Mouse (Mus musculus) MEL (cell line): ENCODE results near the gene Napsa. TPM values are rescaled to one million over a fixed set of nuclear protein-coding genes. Genes with fewer than 3 reads are reported as not detected.

ENCODE experiments used
- DNase-seq: peaks from one replicate; pipeline ENCODE4 v3.0.0; 2011; ENCODE audit warnings: low read depth, low spot score
- H3K27ac ChIP-seq: 2 replicates; pipeline ENCODE4 v1.5.1; 2012; ENCODE audit warnings: low read depth, mild to moderate bottlenecking, control low read depth, low read length, moderate library complexity; ENCODE audit not compliant: control insufficient read depth
- H3K27me3 ChIP-seq, 2 experiments: fragments of 150-350 bp in 1 of 2; sonication (generic) in 1 of 2; 2 replicates each; pipeline ENCODE4 v1.6.1; 2012; ENCODE audit warnings: low read length in 2 of 2, mild to moderate bottlenecking in 2 of 2, improper control_type of control experiment in 1 of 2, moderate library complexity in 1 of 2; ENCODE audit not compliant: insufficient read depth in 2 of 2, control insufficient read depth in 1 of 2
- H3K36me3 ChIP-seq, 2 experiments: 2 replicates each; pipeline ENCODE4 v1.6.1; 2012 to 2014; ENCODE audit warnings: low read length in 2 of 2, improper control_type of control experiment in 1 of 2, inconsistent platforms in 1 of 2, mild to moderate bottlenecking in 1 of 2; ENCODE audit not compliant: insufficient read depth in 2 of 2, control insufficient read depth in 1 of 2
- H3K4me1 ChIP-seq, 2 experiments: fragments of 150-350 bp in 1 of 2; sonication (generic) in 1 of 2; 2 replicates each; pipeline ENCODE4 v1.6.1; 2012; ENCODE audit warnings: low read length in 2 of 2, improper control_type of control experiment in 1 of 2, mild to moderate bottlenecking in 1 of 2; ENCODE audit not compliant: insufficient read depth in 2 of 2, control insufficient read depth in 1 of 2
- H3K4me3 ChIP-seq, 2 experiments: fragments of 150-350 bp in 1 of 2; sonication (generic) in 1 of 2; 2 replicates each; pipeline ENCODE4 v1.5.1; 2012; ENCODE audit warnings: low read depth in 2 of 2, low read length in 2 of 2, mild to moderate bottlenecking in 2 of 2, moderate library complexity in 2 of 2, control low read depth in 1 of 2, improper control_type of control experiment in 1 of 2; ENCODE audit not compliant: control insufficient read depth in 1 of 2, insufficient read depth in 1 of 2
- H3K79me2 ChIP-seq: 2 replicates; pipeline ENCODE4 v1.6.1; 2012; ENCODE audit warnings: mild to moderate bottlenecking, low read length, moderate library complexity; ENCODE audit not compliant: control insufficient read depth, poor library complexity, insufficient read depth
- H3K9ac ChIP-seq: 2 replicates; pipeline ENCODE4 v1.6.1; 2012; ENCODE audit warnings: low read depth, mild to moderate bottlenecking, control low read depth, low read length, moderate library complexity; ENCODE audit not compliant: control insufficient read depth, poor library complexity, severe bottlenecking
- H3K9me3 ChIP-seq: fragments of 150-350 bp; sonication (generic); replicated peaks from 2 replicates; pipeline ENCODE4 v1.6.1; 2012; ENCODE audit warnings: mild to moderate bottlenecking, low read length, improper control_type of control experiment, moderate library complexity; ENCODE audit not compliant: insufficient read depth
- CHD1 ChIP-seq: IDR thresholded peaks from 2 replicates; pipeline ENCODE4 v1.6.1; 2012; ENCODE audit warnings: low read depth, mild to moderate bottlenecking, inconsistent platforms, low read length, improper control_type of control experiment
- CTCF ChIP-seq, 3 experiments: IDR thresholded peaks in 2 of 3; conservative IDR thresholded peaks in 1 of 3; 2 replicates each; pipeline ENCODE4 v1.5.1; 2011 to 2012; ENCODE audit warnings: low read length in 3 of 3, low read depth in 2 of 3, mild to moderate bottlenecking in 2 of 3, improper control_type of control experiment in 1 of 3, inconsistent platforms in 1 of 3, mixed read lengths in 1 of 3, moderate library complexity in 1 of 3; ENCODE audit not compliant: control insufficient read depth in 1 of 3, insufficient read depth in 1 of 3, poor library complexity in 1 of 3, severe bottlenecking in 1 of 3
- E2F4 ChIP-seq: IDR thresholded peaks from 2 replicates; pipeline ENCODE4 v1.6.1; 2011; ENCODE audit warnings: low read depth, low read length, improper control_type of control experiment, borderline replicate concordance
- EP300 ChIP-seq, 2 experiments: IDR thresholded peaks; 2 replicates each; pipeline ENCODE4 v1.6.1; 2011; ENCODE audit warnings: improper control_type of control experiment in 2 of 2, low read length in 2 of 2, low read depth in 1 of 2, mild to moderate bottlenecking in 1 of 2
- ETS1 ChIP-seq: IDR thresholded peaks from 2 replicates; pipeline ENCODE4 v1.6.1; 2012; ENCODE audit warnings: low read depth, mild to moderate bottlenecking, inconsistent platforms, low read length, improper control_type of control experiment, moderate library complexity
- GABPA ChIP-seq: IDR thresholded peaks from 2 replicates; pipeline ENCODE4 v1.6.1; 2012; ENCODE audit warnings: low read depth, mild to moderate bottlenecking, inconsistent platforms, low read length, improper control_type of control experiment, moderate library complexity
- GATA1 ChIP-seq: IDR thresholded peaks from 2 replicates; pipeline ENCODE4 v1.6.1; 2011; ENCODE audit warnings: low read depth, low read length, improper control_type of control experiment
- MAZ ChIP-seq: IDR thresholded peaks from 2 replicates; pipeline ENCODE4 v1.6.1; 2012; ENCODE audit warnings: low read depth, mild to moderate bottlenecking, inconsistent platforms, low read length, improper control_type of control experiment
- MEF2A ChIP-seq: IDR thresholded peaks from 2 replicates; pipeline ENCODE4 v1.6.1; 2014; ENCODE audit warnings: low read depth, mild to moderate bottlenecking, inconsistent platforms, low read length, improper control_type of control experiment; ENCODE audit not compliant: poor library complexity, insufficient replicate concordance, severe bottlenecking; ENCODE audit errors: extremely low read depth
- MXI1 ChIP-seq: IDR thresholded peaks from 2 replicates; pipeline ENCODE4 v1.6.1; 2011; ENCODE audit warnings: mild to moderate bottlenecking, low read depth, low read length, improper control_type of control experiment
- NELFE ChIP-seq: IDR thresholded peaks from 2 replicates; pipeline ENCODE4 v1.6.1; 2011; ENCODE audit warnings: low read depth, low read length, improper control_type of control experiment
- NRF1 ChIP-seq: IDR thresholded peaks from 2 replicates; pipeline ENCODE4 v1.6.1; 2014; ENCODE audit warnings: low read depth, mild to moderate bottlenecking, inconsistent platforms, low read length, improper control_type of control experiment, moderate library complexity; ENCODE audit not compliant: poor library complexity, insufficient read depth, severe bottlenecking
- POLR2A ChIP-seq, 2 experiments: IDR thresholded peaks; 2 replicates each; pipeline ENCODE4 v1.6.1; 2011 to 2012; ENCODE audit warnings: low read length in 2 of 2, mild to moderate bottlenecking in 2 of 2, control low read depth in 1 of 2, improper control_type of control experiment in 1 of 2, low read depth in 1 of 2, moderate library complexity in 1 of 2; ENCODE audit not compliant: control insufficient read depth in 1 of 2, insufficient read depth in 1 of 2, poor library complexity in 1 of 2
- POLR2AphosphoS2 ChIP-seq: IDR thresholded peaks from 2 replicates; pipeline ENCODE4 v1.6.1; 2011; ENCODE audit warnings: low read length, improper control_type of control experiment
- POLR2AphosphoS5 ChIP-seq: IDR thresholded peaks from 2 replicates; pipeline ENCODE4 v1.6.1; 2012; ENCODE audit warnings: low read depth, borderline replicate concordance, mild to moderate bottlenecking, inconsistent platforms, low read length, moderate library complexity, mixed read lengths
- RAD21 ChIP-seq: IDR thresholded peaks from 2 replicates; pipeline ENCODE4 v1.6.1; 2011; ENCODE audit warnings: mild to moderate bottlenecking, low read depth, low read length, improper control_type of control experiment
- RCOR1 ChIP-seq: IDR thresholded peaks from 2 replicates; pipeline ENCODE4 v1.6.1; 2012; ENCODE audit warnings: low read depth, mild to moderate bottlenecking, inconsistent platforms, low read length, improper control_type of control experiment
- SIN3A ChIP-seq: IDR thresholded peaks from 2 replicates; pipeline ENCODE4 v1.6.1; 2012; ENCODE audit warnings: low read length, improper control_type of control experiment, inconsistent platforms
- SMC3 ChIP-seq: IDR thresholded peaks from 2 replicates; pipeline ENCODE4 v1.6.1; 2011; ENCODE audit warnings: low read depth, low read length, improper control_type of control experiment
- TAL1 ChIP-seq: IDR thresholded peaks from 2 replicates; pipeline ENCODE4 v1.6.1; 2012; ENCODE audit warnings: mild to moderate bottlenecking, inconsistent platforms, low read length, moderate library complexity, mixed read lengths
- TBP ChIP-seq: IDR thresholded peaks from 2 replicates; pipeline ENCODE4 v1.8.0; 2011; ENCODE audit warnings: low read depth, low read length, improper control_type of control experiment
- TCF12 ChIP-seq: IDR thresholded peaks from 2 replicates; pipeline ENCODE4 v1.6.1; 2014; ENCODE audit warnings: low read depth, mild to moderate bottlenecking, inconsistent platforms, low read length, improper control_type of control experiment, moderate library complexity
- USF1 ChIP-seq: IDR thresholded peaks from 2 replicates; pipeline ENCODE4 v1.6.1; 2014; ENCODE audit warnings: low read depth, mild to moderate bottlenecking, inconsistent platforms, low read length, improper control_type of control experiment, moderate library complexity
- USF2 ChIP-seq, 2 experiments: IDR thresholded peaks; 2 replicates each; pipeline ENCODE4 v1.6.1; 2011 to 2012; ENCODE audit warnings: improper control_type of control experiment in 2 of 2, low read length in 2 of 2, borderline replicate concordance in 1 of 2, inconsistent platforms in 1 of 2, low read depth in 1 of 2, mild to moderate bottlenecking in 1 of 2; ENCODE audit not compliant: insufficient read depth in 1 of 2
- ZC3H11A ChIP-seq: IDR thresholded peaks from 2 replicates; pipeline ENCODE4 v1.6.1; 2012; ENCODE audit warnings: low read depth, mild to moderate bottlenecking, inconsistent platforms, low read length, improper control_type of control experiment
- ZKSCAN1 ChIP-seq: IDR thresholded peaks from 2 replicates; pipeline ENCODE4 v1.6.1; 2012; ENCODE audit warnings: low read depth, mild to moderate bottlenecking, inconsistent platforms, low read length, improper control_type of control experiment, moderate library complexity
- polyA plus RNA-seq, 2 experiments: library from polyadenylated mRNA; stranded (reverse) in 1 of 2; unstranded in 1 of 2; fragments of >175 nt in 1 of 2; fragments of >200 nt in 1 of 2; gene quantifications; 2 replicates each; pipeline versions ENCODE4 v1.2.1 to v1.2.4; 2012; ENCODE audit warnings: low replicate concordance in 2 of 2, low read depth in 1 of 2; ENCODE audit not compliant: insufficient read length in 2 of 2, insufficient read depth in 1 of 2, missing spikeins in 1 of 2
- total RNA-seq: library from RNA; depleted of rRNA; stranded (reverse); fragments of 300-350 nt; gene quantifications from 2 replicates; pipeline ENCODE4 v1.2.3, GENCODE M21; 2012

Napsa gene
- total and polyA plus RNA-seq, 3 experiments, result 0.33 TPM; not detected in 2

- Histone ChIP-seq H3K9ac (no peak overlapping the region), H3K4me3 (no peak overlapping the region), H3K27me3 (peaks cover 0 to 1% of the 10 kb centered on the region in 2 experiments; a peak in 2 of 4 replicates), H3K36me3 (0 out of 4 replicates have a peak, but pooled peaks cover 0 to 2% of the 10 kb centered on the region in 2 experiments), H3K4me1 (peaks cover 0 to 6% of the 10 kb centered on the region in 2 experiments; a peak in 2 of 4 replicates), H3K79me2 (no peaks in the 10 kb centered on the region; the same call in 1 of the 2 replicates), H3K27ac (no peak overlapping the region), H3K9me3 (no peaks in the 10 kb centered on the region)
- no peak for DNase-seq
- TF ChIP-seq MEF2A, result no peak
- TF ChIP-seq ZKSCAN1, result no peak
- TF ChIP-seq MAZ, result no peak
- TF ChIP-seq POLR2AphosphoS5, result no peak
- no peak for TF ChIP-seq EP300 (IDR thresholded peaks at IDR 0.05; ENCODE audit: low read depth in 1 of 2, low read length in 2 of 2)
- TF ChIP-seq TAL1, result no peak
- no peak for TF ChIP-seq GATA1
- TF ChIP-seq ETS1, result no peak
- no peak for TF ChIP-seq GABPA
- no peak for TF ChIP-seq E2F4
- no peak for TF ChIP-seq POLR2A (IDR thresholded peaks at IDR 0.05; ENCODE audit: control insufficient read depth in 1 of 2, insufficient read depth in 1 of 2, low read depth in 1 of 2, low read length in 2 of 2, poor library complexity in 1 of 2)
- no peak for TF ChIP-seq CHD1
Measured at GRCm38 (mm10) chr7:44526414-44527154, 45.6 kb upstream of the Napsa start.

GRCm38 (mm10) chr7:44527483-44528398 is 44.4 kb upstream of the Napsa start:
- Histone ChIP-seq H3K36me3 (0 out of 4 replicates have a peak, but pooled peaks cover 0 to 2% of the 10 kb centered on the region in 2 experiments), H3K4me3 (peak overlapping the region; percentile 59 to 69), H3K4me1 (peaks cover 0 to 6% of the 10 kb centered on the region in 2 experiments; a peak in 2 of 4 replicates), H3K9ac (peak overlapping the region; percentile 79), H3K79me2 (no peaks in the 10 kb centered on the region; the same call in 1 of the 2 replicates), H3K27me3 (peaks cover 0 to 1% of the 10 kb centered on the region in 2 experiments; a peak in 1 of 4 replicates), H3K27ac (peak overlapping the region; percentile 62)
- DNase-seq, result peak; percentile 95
- peak; percentile 49 for TF ChIP-seq RAD21
- TF ChIP-seq NELFE, result peak; percentile 81
- TF ChIP-seq CTCF (IDR thresholded peaks at IDR 0.05 in 2 of 3, conservative IDR thresholded peaks at IDR 0.05 in 1 of 3; ENCODE audit: control insufficient read depth in 1 of 3, insufficient read depth in 1 of 3, low read depth in 2 of 3, low read length in 3 of 3, poor library complexity in 1 of 3, severe bottlenecking in 1 of 3), result peak; percentile 69 to 80 (median 80)
- TF ChIP-seq GATA1, result no peak
- peak; percentile 46 for TF ChIP-seq TCF12
- TF ChIP-seq RCOR1, result no peak
- peak; percentile 88 for TF ChIP-seq MAZ
- no peak for TF ChIP-seq E2F4
- peak; percentile 43; the same call in 1 of the 2 replicates for TF ChIP-seq TBP
- peak; percentile 82; the same call in 1 of the 2 replicates for TF ChIP-seq POLR2AphosphoS2
- peak; percentile 42; the same call in 1 of the 2 replicates for TF ChIP-seq SIN3A
- no peak for TF ChIP-seq ZC3H11A
- peak; percentile 71 for TF ChIP-seq MXI1
- TF ChIP-seq SMC3, result peak; percentile 64
- peak; percentile 73 to 80 for TF ChIP-seq POLR2A (IDR thresholded peaks at IDR 0.05; ENCODE audit: control insufficient read depth in 1 of 2, insufficient read depth in 1 of 2, low read depth in 1 of 2, low read length in 2 of 2, poor library complexity in 1 of 2)
- TF ChIP-seq USF2 (IDR thresholded peaks at IDR 0.05; ENCODE audit: borderline replicate concordance in 1 of 2, insufficient read depth in 1 of 2, low read depth in 1 of 2, low read length in 2 of 2), result no peak
- TF ChIP-seq NRF1, result peak; percentile 82
- peak; percentile 68; the same call in 1 of the 2 replicates for TF ChIP-seq USF1
- TF ChIP-seq, all 39 proteins: peak for 13
- no peaks in the 10 kb centered on the region for H3K9me3 ChIP-seq
